Mouse (Mus musculus): ENCODE measurements around the gene Igf2r. TPM values are rescaled to one million over a fixed set of nuclear protein-coding genes. Genes with fewer than 3 reads are reported as not detected.

Igf2r gene
- polyA plus RNA-seq, 1 experiment from 2014 or later = 9.7 TPM

DNA sequence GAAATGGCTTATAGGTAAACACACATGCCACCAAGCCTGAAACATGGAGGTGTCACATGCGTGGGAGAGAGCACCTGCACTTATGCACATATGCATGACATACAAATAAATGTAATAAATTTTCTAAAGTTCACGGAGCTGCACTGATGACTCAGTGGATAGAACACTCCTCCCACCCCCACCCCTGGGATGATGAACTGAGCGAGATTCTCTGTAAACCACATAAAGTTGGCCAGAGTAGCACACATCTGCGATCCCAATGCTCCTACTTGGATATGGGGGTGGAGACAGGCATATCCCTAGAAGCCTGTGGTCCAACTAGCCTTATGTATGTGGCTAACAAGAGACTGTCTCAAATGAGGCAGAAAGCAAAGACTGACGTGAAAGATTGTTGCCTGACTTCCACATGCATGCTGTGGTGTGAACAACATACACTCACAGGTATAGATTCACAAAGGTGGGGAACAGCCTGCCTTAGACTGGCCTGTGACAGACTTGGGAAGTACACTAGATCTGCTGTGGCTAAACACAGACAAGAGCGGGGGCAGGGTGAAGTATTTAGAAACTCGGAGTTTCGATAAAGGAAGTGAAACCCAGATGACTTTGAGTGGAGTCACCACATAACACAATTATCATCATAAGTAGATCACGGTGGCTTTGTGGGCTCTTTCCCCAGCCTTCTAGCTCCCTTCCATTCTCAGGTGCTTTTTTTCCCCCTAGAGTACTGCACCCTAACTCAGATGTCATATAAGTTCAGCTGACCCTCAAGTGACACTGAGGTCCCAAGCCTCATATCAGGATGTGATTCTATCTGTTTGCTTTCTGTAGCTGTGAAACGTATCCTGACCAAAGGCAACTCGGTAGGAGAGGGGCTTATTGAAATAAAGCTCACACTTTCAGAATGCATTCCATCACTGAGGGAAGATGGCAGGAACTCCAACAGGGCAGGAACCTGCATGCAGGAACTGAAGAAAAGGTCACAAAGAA lies 13.7 kb upstream of the Igf2r start:
- DNase-seq (ENCODE audit: low spot score) = peak; percentile 61

DNA sequence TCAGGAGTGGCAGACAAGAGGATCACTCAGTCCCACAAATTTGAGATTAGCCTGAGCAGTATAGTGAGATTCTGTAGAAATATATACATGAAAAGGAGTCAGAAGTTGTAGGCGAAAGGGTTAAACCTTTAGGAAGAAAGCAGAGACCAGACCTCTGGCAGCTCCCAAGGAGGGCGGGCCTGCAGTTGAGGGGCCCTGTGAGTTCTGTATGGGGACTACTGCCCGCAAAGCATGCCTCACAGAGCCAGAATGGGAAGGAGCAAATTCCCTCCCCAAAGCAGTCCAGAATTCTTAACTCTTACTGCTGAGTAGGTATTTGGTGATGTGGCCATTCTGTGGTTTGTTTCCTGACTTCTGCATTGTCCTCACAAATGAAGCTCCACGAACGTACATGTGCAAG lies 11.6 kb upstream of the Igf2r start:
- no peak for DNase-seq (ENCODE audit: low spot score)

DNA sequence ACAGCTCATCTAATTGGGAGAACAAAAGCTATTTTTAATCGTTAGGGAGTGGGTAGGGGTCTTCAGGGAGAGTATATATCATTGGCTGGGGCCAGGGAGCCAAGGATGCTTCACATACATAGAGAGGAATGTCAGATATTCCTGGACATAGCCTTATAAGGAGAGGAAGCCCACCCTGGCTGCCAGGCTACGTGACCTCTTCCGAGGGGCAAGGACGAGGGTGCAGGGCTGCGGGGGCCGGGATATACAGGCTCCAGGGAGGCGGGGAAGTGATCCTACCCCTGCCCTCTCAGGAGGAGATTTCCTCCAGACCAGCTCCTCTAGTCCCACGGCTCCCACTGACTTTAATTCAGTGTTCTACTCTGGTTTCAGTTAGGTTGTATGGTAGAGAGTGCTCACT lies 10.7 kb upstream of the Igf2r start:
- DNase-seq (ENCODE audit: low spot score) = no peak

GRCm38 (mm10) chr17:12779442-12779841 lies 10.0 kb upstream of the Igf2r start:
- DNase-seq (ENCODE audit: low spot score) = peak; percentile 75

DNA sequence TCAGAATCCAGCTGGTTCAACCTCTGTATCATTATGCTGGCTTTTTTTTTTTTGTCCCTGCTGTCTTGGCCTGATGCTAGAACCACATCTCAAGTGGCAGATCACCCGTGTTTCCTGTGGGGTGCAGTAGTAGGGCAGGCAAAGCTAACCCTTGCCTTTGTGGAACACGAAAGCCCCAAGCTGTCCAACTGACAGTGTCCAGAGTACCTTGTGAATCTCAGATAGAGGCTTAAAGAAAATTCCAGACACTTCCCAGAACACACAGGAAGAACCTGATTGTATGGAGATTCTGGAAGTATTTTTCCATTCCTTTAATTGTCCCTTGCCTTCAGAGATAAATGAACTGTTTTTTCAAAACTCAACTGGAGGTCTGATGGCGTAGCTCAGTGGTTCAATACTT lies 4.5 kb upstream of the Igf2r start:
- DNase-seq (ENCODE audit: low spot score) = no peak

- DNase-seq (ENCODE audit: low spot score) = no peak
These were observed 1.0 kb upstream of the Igf2r start for GRCm38 (mm10) chr17:12770500-12770899.

GRCm38 (mm10) chr17:12768415-12769379 lies 767 bp downstream of the Igf2r start:
- no peak for DNase-seq (ENCODE audit: low spot score)

DNA sequence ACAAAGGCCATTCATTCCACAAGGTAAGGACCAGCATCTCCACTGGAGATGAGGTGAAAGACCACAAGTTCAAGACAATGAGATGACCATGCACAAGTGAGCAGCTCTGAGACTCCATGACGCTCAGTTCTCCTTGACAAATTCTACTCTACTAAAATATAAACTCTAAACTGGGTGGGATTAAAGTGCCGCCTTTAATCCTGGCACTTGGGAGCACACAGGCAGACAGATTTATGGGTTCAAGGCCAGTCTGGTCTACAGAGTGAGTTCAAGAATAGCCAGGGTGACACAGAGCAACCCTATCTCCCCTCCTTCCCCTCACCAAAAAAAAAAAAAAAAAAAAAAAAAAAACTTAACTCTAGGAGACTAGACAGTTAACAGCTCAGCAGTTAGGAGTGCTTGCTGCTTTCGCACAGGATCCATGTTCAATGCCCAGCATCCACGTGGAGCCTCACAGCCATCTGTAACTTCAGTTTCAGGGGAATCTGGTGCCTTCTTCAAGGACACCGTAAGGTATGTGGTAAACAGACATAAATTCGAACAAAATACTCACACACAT lies 2.1 kb downstream of the Igf2r start:
- no peak for DNase-seq (ENCODE audit: low spot score)

DNA sequence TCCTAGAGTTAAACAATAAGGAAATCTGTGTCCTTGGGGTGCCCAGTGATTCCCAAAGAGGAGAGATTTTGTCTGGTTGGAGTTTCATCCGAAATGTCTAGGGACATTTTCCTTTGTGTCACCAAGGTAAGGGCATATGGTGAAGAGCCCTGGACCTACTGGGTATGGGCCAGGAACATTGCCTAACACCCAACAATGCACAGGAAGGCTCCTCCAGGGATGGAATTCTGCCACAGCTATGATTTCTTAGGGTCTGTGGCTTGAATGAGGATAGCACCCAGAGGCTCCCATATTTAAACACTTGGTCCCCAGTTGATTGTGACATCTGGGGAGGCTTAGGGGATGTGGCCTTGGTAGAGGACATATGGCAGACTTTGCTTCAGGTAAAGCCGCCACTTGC lies 6.1 kb downstream of the Igf2r start:
- no peak for DNase-seq (ENCODE audit: low spot score)

GRCm38 (mm10) chr17:12760355-12761146 lies 8.9 kb downstream of the Igf2r start:
- no peak for DNase-seq (ENCODE audit: low spot score)

- no peak for DNase-seq (ENCODE audit: low spot score)
These were observed 9.8 kb downstream of the Igf2r start for GRCm38 (mm10) chr17:12759646-12760074.

DNA sequence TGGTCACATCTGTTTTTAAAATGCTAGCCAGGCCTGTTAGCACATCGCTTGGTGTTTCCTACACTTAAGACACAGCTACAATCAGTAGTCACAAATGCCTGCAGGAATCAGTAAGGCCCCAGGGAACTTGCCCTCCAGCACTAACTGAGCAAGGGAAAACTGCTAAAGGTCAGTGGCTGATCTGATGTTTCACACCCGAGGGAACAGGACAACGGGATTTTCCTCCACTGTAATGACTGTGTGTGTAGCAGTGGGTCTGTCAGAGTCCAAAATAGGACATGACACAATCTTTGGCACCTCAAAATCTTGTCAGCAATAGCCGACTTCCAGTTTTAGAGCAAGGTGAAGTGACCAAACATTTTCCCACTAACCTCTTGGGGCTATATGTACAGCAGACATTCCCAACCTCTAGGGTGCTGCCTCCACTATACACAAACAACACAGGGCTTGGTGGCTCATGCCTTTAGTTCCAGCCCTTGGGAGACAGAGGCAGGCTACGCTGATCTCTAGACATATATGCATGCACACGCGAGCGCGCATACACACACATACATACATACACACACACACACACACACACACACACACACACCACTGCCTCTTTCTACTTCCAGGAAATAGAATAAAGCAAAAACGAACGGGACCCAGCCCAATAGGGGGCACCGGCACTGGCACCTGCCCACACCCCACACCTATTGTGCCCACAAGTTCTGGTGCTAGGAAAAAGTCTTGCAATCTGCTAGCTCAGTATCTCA lies 10.6 kb downstream of the Igf2r start:
- no peak for DNase-seq (ENCODE audit: low spot score)

GRCm38 (mm10) chr17:12757990-12758389 lies 11.5 kb downstream of the Igf2r start:
- no peak for DNase-seq (ENCODE audit: low spot score)

GRCm38 (mm10) chr17:12757161-12757560 lies 12.3 kb downstream of the Igf2r start:
- DNase-seq (ENCODE audit: low spot score) = no peak

GRCm38 (mm10) chr17:12755951-12756350 lies 13.5 kb downstream of the Igf2r start:
- DNase-seq (ENCODE audit: low spot score) = no peak

DNA sequence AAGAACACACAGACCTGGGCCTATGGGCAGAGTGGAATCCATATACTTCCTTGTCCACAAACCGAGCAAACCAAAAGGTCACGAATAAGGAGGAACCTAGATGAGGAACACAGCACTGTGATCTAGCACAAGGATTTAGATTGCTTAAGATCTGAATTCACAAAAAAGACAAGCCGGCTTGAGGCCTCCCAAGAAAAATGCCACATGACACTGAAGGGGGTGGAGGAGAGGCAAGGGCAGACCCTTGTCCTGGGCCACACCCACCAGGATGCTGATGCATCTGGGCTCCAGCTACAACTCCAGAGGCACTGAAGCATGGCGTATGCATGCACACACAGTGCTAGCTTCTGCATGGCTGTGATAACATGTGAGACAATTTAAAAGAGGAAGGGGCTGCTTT lies 14.3 kb downstream of the Igf2r start:
- DNase-seq (ENCODE audit: low spot score) = no peak

DNA sequence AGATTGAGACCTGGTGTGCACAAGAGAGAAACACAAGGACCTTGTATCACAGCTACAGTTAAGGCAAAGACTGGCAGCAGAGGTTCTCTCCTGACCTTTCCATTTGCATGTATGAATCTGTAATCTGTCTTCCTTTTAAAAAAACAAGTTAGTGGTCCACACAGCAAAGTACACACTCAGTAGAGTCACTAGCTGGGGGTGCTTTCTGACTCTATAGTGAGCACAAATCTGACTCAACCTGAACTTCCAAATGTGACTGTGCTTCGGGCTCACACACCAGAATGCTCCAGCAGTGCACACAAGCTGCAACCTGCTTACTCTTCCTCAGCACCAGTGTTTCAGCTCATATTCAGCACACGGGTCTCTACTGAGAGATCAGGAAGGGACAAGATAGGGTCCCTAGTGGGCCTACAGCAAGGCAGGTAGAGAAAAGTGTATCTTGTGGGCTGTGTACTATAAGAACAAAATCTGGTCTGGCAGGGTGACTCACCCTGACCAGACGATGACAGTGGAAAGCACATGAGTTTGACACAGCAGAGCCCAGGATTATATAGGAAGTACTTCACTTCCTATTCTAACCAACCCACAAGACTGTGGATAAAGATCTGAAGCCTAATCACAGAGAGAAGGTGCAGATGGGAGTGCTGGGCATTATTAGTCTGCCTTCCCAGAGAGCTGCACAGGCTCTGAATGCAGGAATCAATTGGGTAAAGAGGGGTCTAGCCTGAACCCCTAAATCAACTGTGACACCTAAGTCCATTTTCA lies 15.0 kb downstream of the Igf2r start:
- no peak for DNase-seq (ENCODE audit: low spot score)

DNA sequence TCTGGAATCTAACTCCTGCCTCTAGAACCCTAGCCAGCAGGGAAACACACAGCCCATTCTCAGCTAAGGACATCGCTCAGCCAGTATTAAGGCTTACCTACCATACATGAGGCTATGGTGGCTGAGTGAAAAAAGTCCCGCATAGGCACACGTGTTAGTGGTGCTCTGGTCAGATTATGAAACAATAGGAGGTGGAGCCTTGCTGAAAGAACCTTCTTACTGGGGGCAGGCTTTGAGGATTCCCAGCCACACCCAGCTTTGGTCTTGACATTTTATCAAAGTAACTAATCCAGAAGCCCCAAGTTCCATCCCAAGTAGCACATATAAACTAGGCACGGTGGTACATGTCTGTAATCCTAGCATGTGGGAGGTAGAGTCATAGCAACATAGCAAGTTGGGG lies 16.4 kb downstream of the Igf2r start:
- no peak for DNase-seq (ENCODE audit: low spot score)

- no peak for DNase-seq (ENCODE audit: low spot score)
These were observed 17.8 kb downstream of the Igf2r start for GRCm38 (mm10) chr17:12751641-12752040.
